Comparison of ENCODE assay signal across 10 mouse cellular contexts in the genomic region with DNA sequence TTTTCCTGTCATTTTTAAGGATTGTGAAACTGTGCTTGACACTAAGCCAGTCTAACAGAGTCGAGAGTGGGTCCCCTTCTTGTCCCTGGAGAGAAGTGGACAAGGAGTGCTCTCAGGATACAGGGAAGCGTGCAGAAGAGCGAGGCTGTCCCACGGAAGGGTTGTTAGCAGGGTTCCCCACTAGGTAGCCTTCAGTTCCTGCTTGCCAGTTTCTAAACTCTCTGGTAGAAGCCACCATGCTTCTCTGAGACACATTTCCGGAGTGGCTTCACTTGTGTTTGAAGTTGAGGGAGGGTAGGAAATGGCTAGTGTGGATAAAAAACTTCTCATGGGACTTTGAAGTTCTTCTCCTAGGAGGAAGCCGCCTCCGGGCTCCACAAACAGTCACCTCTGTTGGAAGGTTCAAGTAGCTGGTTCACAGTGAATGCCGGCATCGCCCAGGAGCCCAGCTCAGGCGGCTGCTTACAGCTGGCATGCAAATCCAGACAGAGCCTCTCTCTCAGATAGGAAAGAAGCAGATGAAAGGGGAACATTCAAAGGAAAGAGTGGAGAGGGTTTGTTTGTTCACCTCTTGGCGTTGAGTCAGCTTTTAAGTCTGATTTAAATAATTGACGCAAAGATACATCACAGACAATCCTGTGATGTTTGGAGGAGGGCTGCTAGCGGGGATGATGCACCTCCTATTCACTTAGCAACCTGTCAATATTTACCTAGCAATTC. TPM values are rescaled to one million over a fixed set of nuclear protein-coding genes. Genes with fewer than 3 reads are reported as not detected.
A peak's percentile ranks its signal among the peaks of the same experiment; 100 is the strongest.
DNase-seq lines count a peak whose midpoint lies in the region; ATAC-seq lines count a peak whose summit lies in the region.
"Had no signal": no experiment of that assay in that cellular context is flagged by ENCODE, and none has a peak within 500 bp of the region (broad histone marks: within the 10 kb centered on the region; RNA-seq: fewer than 3 reads in every experiment).

No protein-coding gene starts in this region.

- ATAC-seq in heart, embryonic 16.5 days (replicated peaks; ENCODE audit: extremely low read depth, insufficient read depth, low FRiP score) = no peak
- peak; percentile 70 for ATAC-seq in CD4-positive, CD25-positive, alpha-beta regulatory T cell, adult 4 months
- ATAC-seq in forebrain, embryonic 14.5 days = peak; percentile 35; the same call in 1 of the 2 replicates
- peak; percentile 58; the same call in 1 of the 2 replicates for ATAC-seq in megakaryocyte progenitor cell, adult 5-6 weeks (replicated peaks; ENCODE audit: poor library complexity)

- peak overlapping the region; percentile 20; the same call in 1 of the 2 replicates for H3K27ac ChIP-seq in heart, embryonic 16.5 days (ENCODE audit: low read length)
- peak overlapping the region; percentile 58; the same call in 1 of the 2 replicates for H3K27ac ChIP-seq in forebrain, embryonic 14.5 days (ENCODE audit: low read depth, low read length)

- peaks cover 24% of the 10 kb centered on the region for H3K4me1 ChIP-seq in heart, embryonic 16.5 days (ENCODE audit: control insufficient read depth, insufficient read depth, low read length)
- peaks cover 8% of the 10 kb centered on the region; the same call in 1 of the 2 replicates for H3K4me1 ChIP-seq in forebrain, embryonic 14.5 days (ENCODE audit: control insufficient read depth, insufficient read depth, low read length)

- WGBS in heart, embryonic 16.5 days = 39% methylated on average over 13 of the region's 13 CpGs
- 65% methylated on average over 13 of the region's 13 CpGs for WGBS in forebrain, embryonic 14.5 days

- no peaks in the 10 kb centered on the region for H3K27me3 ChIP-seq in heart, embryonic 16.5 days (ENCODE audit: control insufficient read depth, insufficient read depth, low read length)
- H3K27me3 ChIP-seq in forebrain, embryonic 14.5 days (replicated peaks; ENCODE audit: control insufficient read depth, insufficient read depth, low read length) = no peaks in the 10 kb centered on the region

- no peaks in the 10 kb centered on the region for H3K9me3 ChIP-seq in heart, embryonic 16.5 days (replicated peaks; ENCODE audit: control insufficient read depth, low read length)
- no peaks in the 10 kb centered on the region for H3K9me3 ChIP-seq in forebrain, embryonic 14.5 days (replicated peaks; ENCODE audit: control insufficient read depth, low read length)

- intact Hi-C loops in heart, postnatal 25 days (cut with DNase I) = no loop called here

- DNase-seq in heart, postnatal 25 days (ENCODE audit: low spot score) = no peak
- peak; percentile 46 for DNase-seq in forebrain, embryonic 14.5 days (ENCODE audit: low spot score)
- no peak for DNase-seq in urinary bladder, postnatal 10 days (ENCODE audit: low spot score)
- DNase-seq in layer of hippocampus, adult 9-11 months = no peak
- DNase-seq in left cerebral cortex, adult 11 months (ENCODE audit: low spot score) = no peak
- DNase-seq: cerebellum, adult 18-20 months; spleen, adult 18-20 months had no signal

- peaks cover 9% of the 10 kb centered on the region; the same call in 1 of the 2 replicates for H3K36me3 ChIP-seq in heart, embryonic 16.5 days (ENCODE audit: control insufficient read depth, insufficient read depth)
- H3K36me3 ChIP-seq in forebrain, embryonic 14.5 days (ENCODE audit: control insufficient read depth, insufficient read depth, low read length) = peaks cover 36% of the 10 kb centered on the region

- H3K9ac ChIP-seq in heart, embryonic 16.5 days (ENCODE audit: low read length) = no peak overlapping the region
- 0 out of 2 replicates have a peak overlapping the region, but pooled peaks have one; percentile 3 for H3K9ac ChIP-seq in forebrain, embryonic 14.5 days (ENCODE audit: low read length)

- no peak overlapping the region for H3K4me2 ChIP-seq in heart, embryonic 16.5 days (ENCODE audit: low read depth, low read length)
- no peak overlapping the region for H3K4me2 ChIP-seq in forebrain, embryonic 14.5 days (ENCODE audit: low read length)

- H3K4me3 ChIP-seq in heart, embryonic 16.5 days (ENCODE audit: low read length) = no peak overlapping the region
- no peak overlapping the region for H3K4me3 ChIP-seq in forebrain, embryonic 14.5 days (ENCODE audit: low read depth, low read length)

RNA-seq across cellular contexts. Expression of a gene that starts 27.6 kb away (rescaled TPM):
- polyA plus RNA-seq in heart, embryonic 16.5 days (2015; fragmentation: Nextera tagmentation; extraction: Ambion mirVana) = 4.1 and 4.9 TPM in 2 replicates
- 10 to 100 TPM; 30.4 to 41.5 TPM for total RNA-seq in heart, postnatal 25 days (2021)
- polyA plus RNA-seq in CD4-positive, CD25-positive, alpha-beta regulatory T cell, adult 4 months (2017; shearing (Covaris generic)) = 10 to 100 TPM; 14.8 to 25.8 TPM
- 22.3 and 23.5 TPM in 2 replicates for polyA plus RNA-seq in forebrain, embryonic 14.5 days (2014; fragmentation: Nextera tagmentation; extraction: Ambion mirVana)
- 58.0 and 60.4 TPM in 2 replicates for total RNA-seq in megakaryocyte progenitor cell, adult 5-6 weeks (2015)
- 28.3 and 30.2 TPM in 2 replicates for total RNA-seq in megakaryocyte progenitor cell, adult 5-6 weeks (2017)
